Mouse (Mus musculus) c-Kit-positive CD71-positive TER-119-positive erythroid progenitor cells, embryonic 14.5 days (primary cell): ENCODE results near the gene Papss1.

ENCODE experiments used
- DNase-seq: peaks from one replicate; pipeline ENCODE4 v3.0.0-alpha.2; 2013; ENCODE audit warnings: low spot score

Papss1 gene

GRCm38 (mm10) chr3:131581096-131581495 is 16.5 kb downstream of the Papss1 start:
- DNase-seq: no peak

GRCm38 (mm10) chr3:131586818-131587217 is 22.2 kb downstream of the Papss1 start:
- DNase-seq: no peak

- no peak for DNase-seq
These were observed 23.4 kb downstream of the Papss1 start for GRCm38 (mm10) chr3:131587959-131588358.

- DNase-seq: no peak
These were observed 28.7 kb downstream of the Papss1 start for GRCm38 (mm10) chr3:131593143-131593798.

GRCm38 (mm10) chr3:131594361-131594760 is 29.8 kb downstream of the Papss1 start:
- DNase-seq: no peak

- DNase-seq: no peak
These were observed 31.1 kb downstream of the Papss1 start for GRCm38 (mm10) chr3:131595546-131596245.

GRCm38 (mm10) chr3:131600726-131601125 is 36.2 kb downstream of the Papss1 start:
- no peak for DNase-seq

- no peak for DNase-seq
These were observed 36.8 kb downstream of the Papss1 start for GRCm38 (mm10) chr3:131601366-131601765.

- no peak for DNase-seq
These were observed 38.4 kb downstream of the Papss1 start for GRCm38 (mm10) chr3:131602995-131603414.

GRCm38 (mm10) chr3:131608112-131608511 is 43.5 kb downstream of the Papss1 start:
- no peak for DNase-seq

- no peak for DNase-seq
These were observed 45.1 kb downstream of the Papss1 start for GRCm38 (mm10) chr3:131609651-131610050.

- no peak for DNase-seq
These were observed 46.0 kb downstream of the Papss1 start for GRCm38 (mm10) chr3:131610595-131610994.

- DNase-seq: no peak
These were observed 48.3 kb downstream of the Papss1 start for GRCm38 (mm10) chr3:131612847-131613246.

GRCm38 (mm10) chr3:131614056-131614455 is 49.5 kb downstream of the Papss1 start:
- DNase-seq: no peak

- DNase-seq: no peak
These were observed 54.2 kb downstream of the Papss1 start for GRCm38 (mm10) chr3:131618580-131619338.

GRCm38 (mm10) chr3:131623208-131623607 is 58.6 kb downstream of the Papss1 start:
- no peak for DNase-seq

- DNase-seq: no peak
These were observed 59.5 kb downstream of the Papss1 start for GRCm38 (mm10) chr3:131624063-131624462.

- no peak for DNase-seq
These were observed 62.9 kb downstream of the Papss1 start for GRCm38 (mm10) chr3:131627476-131627875.

GRCm38 (mm10) chr3:131628265-131628664 is 63.7 kb downstream of the Papss1 start:
- DNase-seq: no peak

- no peak for DNase-seq
These were observed 64.4 kb downstream of the Papss1 start for GRCm38 (mm10) chr3:131628931-131629330.

GRCm38 (mm10) chr3:131630407-131631317 is 66.1 kb downstream of the Papss1 start:
- no peak for DNase-seq
